Mouse (Mus musculus) T-cell, adult 2 months (primary cell): ENCODE results near the gene Gm4307.
"Not testable (repeated sequence)": the region's sequence is repeated elsewhere in the genome, so short reads cannot be mapped to it uniquely, and the experiment has no call there.

Source experiments
- DNase-seq: peaks from one replicate; pipeline ENCODE4 v3.0.0; 2022; ENCODE audit warnings: low spot score

The Gm4307 gene

GRCm38 (mm10) chr10:100361038-100361437, at the start of gene Gm4307:
TSS of gene Gm4307 (plus strand) at chr10:100361338.
- not testable (repeated sequence) for DNase-seq

- DNase-seq = not testable (repeated sequence)
These were observed 25.8 kb upstream of the Gm4307 start, which contains the start of gene Gm4301 for GRCm38 (mm10) chr10:100335376-100335775. TSS of gene Gm4301 (plus strand) at chr10:100335676.

GRCm38 (mm10) chr10:100340536-100340935, 20.6 kb upstream of the Gm4307 start, which contains the start of gene Gm4302:
TSS of gene Gm4302 (plus strand) at chr10:100340836.
- not testable (repeated sequence) for DNase-seq

GRCm38 (mm10) chr10:100345672-100346071, 15.5 kb upstream of the Gm4307 start, which contains the start of gene Gm4303:
TSS of gene Gm4303 (plus strand) at chr10:100345972.
- not testable (repeated sequence) for DNase-seq

GRCm38 (mm10) chr10:100350793-100351192, 10.3 kb upstream of the Gm4307 start, which contains the start of gene Gm4305:
TSS of gene Gm4305 (plus strand) at chr10:100351093.
- DNase-seq = not testable (repeated sequence)

- DNase-seq = peak; percentile 0
These were observed 4.3 kb upstream of the Gm4307 start for GRCm38 (mm10) chr10:100356841-100357240.

- not testable (repeated sequence) for DNase-seq
These were observed 21.3 kb downstream of the Gm4307 start, which contains the start of gene Gm4312 for GRCm38 (mm10) chr10:100382460-100382859. TSS of gene Gm4312 (minus strand) at chr10:100382560.

GRCm38 (mm10) chr10:100402301-100402700, 41.2 kb downstream of the Gm4307 start:
- not testable (repeated sequence) for DNase-seq
